Mouse (Mus musculus): ENCODE data around the gene Rab3d.

DNA sequence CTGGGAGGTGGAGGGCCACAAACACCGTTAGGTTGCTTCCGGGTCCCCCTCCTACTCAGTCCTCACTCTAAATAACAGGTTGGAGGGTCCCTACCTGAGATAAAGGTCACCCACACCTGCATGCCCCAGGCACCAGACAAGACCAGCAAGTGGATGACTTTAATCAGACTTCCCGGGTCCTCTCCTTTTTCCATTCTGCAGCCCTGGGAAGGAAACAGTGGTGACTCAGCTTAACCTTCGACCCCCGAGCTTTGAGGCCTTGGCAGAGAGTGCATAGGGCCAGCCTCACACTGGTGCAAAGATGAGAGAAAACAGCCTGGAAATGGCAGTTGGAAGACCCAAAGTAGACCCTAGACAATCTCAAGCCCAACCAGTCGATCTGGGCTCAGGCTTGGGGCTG lies 8.2 kb upstream of the Rab3d start:
- TF ChIP-seq POLR2A (IDR thresholded peaks at IDR 0.05; ENCODE audit: extremely low read depth, insufficient read depth, low read length) (no peak), CTCF (IDR thresholded peaks at IDR 0.05; ENCODE audit: extremely low read depth, insufficient read depth, low read length) (no peak)
